8 mouse cellular contexts compared by ENCODE assay signal in the genomic region with DNA sequence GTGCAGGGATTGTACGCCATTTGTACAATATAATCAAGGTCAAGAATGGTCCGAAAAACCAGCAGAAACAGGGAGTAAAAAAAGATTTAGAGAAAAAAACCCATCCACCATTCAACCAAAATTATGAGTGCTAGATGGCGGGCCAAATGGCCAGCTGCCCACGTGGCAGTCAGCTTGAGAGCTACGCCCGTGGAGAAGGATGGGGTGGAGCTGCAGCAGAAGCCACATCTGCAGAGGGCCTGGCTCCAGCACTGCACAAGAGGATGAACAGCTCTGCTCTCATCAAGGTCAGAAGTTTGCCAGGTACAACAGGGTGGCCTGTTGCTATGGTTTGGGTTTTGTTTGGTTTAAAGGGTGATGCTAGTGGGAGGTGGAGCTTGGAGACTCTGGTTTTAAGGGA.
"Had no signal": no experiment of that assay in that cellular context is flagged by ENCODE, and none has a peak within 500 bp of the region (broad histone marks: within the 10 kb centered on the region; RNA-seq: fewer than 3 reads in every experiment).

No protein-coding gene starts in this region.

- H3K4me1 ChIP-seq: limb, embryonic 12.5 days; midbrain, embryonic 13.5 days had no signal

- H3K4me3 ChIP-seq: limb, embryonic 12.5 days; midbrain, embryonic 13.5 days had no signal

- DNase-seq: kidney, postnatal 14 days; lung, adult 18-20 months; lung, postnatal 36 days; right cerebral cortex, postnatal 14 days; thymus, postnatal 36 days had no signal

- H3K27ac ChIP-seq: limb, embryonic 12.5 days; liver, embryonic 14.5 days; midbrain, embryonic 13.5 days had no signal
